Mouse (Mus musculus): ENCODE results near the gene Msmp. TPM values are rescaled to one million over a fixed set of nuclear protein-coding genes. Genes with fewer than 3 reads are reported as not detected.

Msmp gene
- polyA plus RNA-seq, 1 experiment, result not detected

- H3K4me3 ChIP-seq (replicated peaks), result no peak overlapping the region
These were observed 51.0 kb downstream of the Msmp start for GRCm38 (mm10) chr4:43533270-43533669.

More at GRCm38 (mm10) chr4:43533270-43533669, 51.0 kb downstream of the Msmp start:
- TF ChIP-seq FLI1 (IDR thresholded peaks at IDR 0.05; ENCODE audit: low read length) (no peak), GATA1 (IDR thresholded peaks at IDR 0.05; ENCODE audit: borderline replicate concordance, low read length) (no peak)
- no peaks in the 10 kb centered on the region for H3K27me3 ChIP-seq (replicated peaks)
- no peaks in the 10 kb centered on the region for H3K9me3 ChIP-seq
- H3K36me3 ChIP-seq (replicated peaks; ENCODE audit: low read length), result peaks cover 88% of the 10 kb centered on the region
- peaks cover 57% of the 10 kb centered on the region for H3K4me1 ChIP-seq

Other genes starting within 250 kb of the Msmp start
- 11.5 and 32.0 TPM in 2 replicates for gene Rusc2, start 202.5 kb downstream of the Msmp start, polyA plus RNA-seq (2012; ENCODE audit: insufficient read depth, low replicate concordance)
- 0.55 TPM in 1 of 2 replicates, not detected in the other for gene Fam166b, start 155.4 kb downstream of the Msmp start, polyA plus RNA-seq (2012; ENCODE audit: insufficient read depth, low replicate concordance)
- 28.2 and 39.0 TPM in 2 replicates for gene Tesk1, start 142.6 kb downstream of the Msmp start, polyA plus RNA-seq (2012; ENCODE audit: insufficient read depth, low replicate concordance)
- gene Cd72, start 129.9 kb downstream of the Msmp start, polyA plus RNA-seq (2012; ENCODE audit: insufficient read depth, low replicate concordance), result 3.1 and 26.7 TPM in 2 replicates
- 3.9 TPM in 1 of 2 replicates, not detected in the other for gene Sit1, start 100.8 kb downstream of the Msmp start, polyA plus RNA-seq (2012; ENCODE audit: insufficient read depth, low replicate concordance)
- gene Ccdc107, start 91.6 kb downstream of the Msmp start, polyA plus RNA-seq (2012; ENCODE audit: insufficient read depth, low replicate concordance), result 74.6 and 104 TPM in 2 replicates
- 9.6 and 20.9 TPM in 2 replicates for gene Arhgef39, start 84.8 kb downstream of the Msmp start, polyA plus RNA-seq (2012; ENCODE audit: insufficient read depth, low replicate concordance)
- gene Car9, start 77.5 kb downstream of the Msmp start, polyA plus RNA-seq (2012; ENCODE audit: insufficient read depth, low replicate concordance), result 1.4 and 11.2 TPM in 2 replicates
- gene Tpm2, start 60.7 kb downstream of the Msmp start, polyA plus RNA-seq (2012; ENCODE audit: insufficient read depth, low replicate concordance), result 4.7 TPM in 1 of 2 replicates, not detected in the other
- 2.7 TPM in 1 of 2 replicates, not detected in the other for gene Creb3, start 22.2 kb downstream of the Msmp start, polyA plus RNA-seq (2012; ENCODE audit: insufficient read depth, low replicate concordance)
- gene Tln1, start 21.8 kb downstream of the Msmp start, polyA plus RNA-seq (2012; ENCODE audit: insufficient read depth, low replicate concordance), result 637 and 823 TPM in 2 replicates
- gene Rgp1, start 5.8 kb downstream of the Msmp start, polyA plus RNA-seq (2012; ENCODE audit: insufficient read depth, low replicate concordance), result 26.9 and 28.2 TPM in 2 replicates
- 9.1 and 40.1 TPM in 2 replicates for gene Gba2, start 5.6 kb downstream of the Msmp start, polyA plus RNA-seq (2012; ENCODE audit: insufficient read depth, low replicate concordance)
- gene Npr2, start 47.4 kb upstream of the Msmp start, polyA plus RNA-seq (2012; ENCODE audit: insufficient read depth, low replicate concordance), result not detected in 2 replicates
- not detected in 2 replicates for gene Spag8, start 69.1 kb upstream of the Msmp start, polyA plus RNA-seq (2012; ENCODE audit: insufficient read depth, low replicate concordance)
- gene Hint2, start 72.0 kb upstream of the Msmp start, polyA plus RNA-seq (2012; ENCODE audit: insufficient read depth, low replicate concordance), result 8.0 and 30.1 TPM in 2 replicates
- 2.8 TPM in 1 of 2 replicates, not detected in the other for gene Tmem8b, start 84.5 kb upstream of the Msmp start, polyA plus RNA-seq (2012; ENCODE audit: insufficient read depth, low replicate concordance)
- gene Fam221b, start 84.7 kb upstream of the Msmp start, polyA plus RNA-seq (2012; ENCODE audit: insufficient read depth, low replicate concordance), result 0.29 TPM in 1 of 2 replicates, not detected in the other
- gene Olfr70, start 116.3 kb upstream of the Msmp start, polyA plus RNA-seq (2012; ENCODE audit: insufficient read depth, low replicate concordance), result not detected in 2 replicates
- gene Olfr71, start 125.8 kb upstream of the Msmp start, polyA plus RNA-seq (2012; ENCODE audit: insufficient read depth, low replicate concordance), result not detected in 2 replicates
- gene Hrct1, start 142.7 kb upstream of the Msmp start, polyA plus RNA-seq (2012; ENCODE audit: insufficient read depth, low replicate concordance), result 0.12 TPM in 1 of 2 replicates, not detected in the other
- gene Spaar, start 145.5 kb upstream of the Msmp start, polyA plus RNA-seq (2012; ENCODE audit: insufficient read depth, low replicate concordance), result not detected in 2 replicates
- gene Olfr159, start 186.5 kb upstream of the Msmp start, polyA plus RNA-seq (2012; ENCODE audit: insufficient read depth, low replicate concordance), result not detected in 2 replicates
- not detected in 2 replicates for gene Olfr156, start 239.4 kb upstream of the Msmp start, polyA plus RNA-seq (2012; ENCODE audit: insufficient read depth, low replicate concordance)

Measured in megakaryocyte, embryonic 14.5 days (primary cell).